Mouse (Mus musculus): Measurements from ENCODE around the gene Smc4. TPM values are rescaled to one million over a fixed set of nuclear protein-coding genes. Genes with fewer than 3 reads are reported as not detected.

Smc4 gene
- total RNA-seq, 2 experiments from 2014 or later: 4.7 to 4.9 TPM

DNA sequence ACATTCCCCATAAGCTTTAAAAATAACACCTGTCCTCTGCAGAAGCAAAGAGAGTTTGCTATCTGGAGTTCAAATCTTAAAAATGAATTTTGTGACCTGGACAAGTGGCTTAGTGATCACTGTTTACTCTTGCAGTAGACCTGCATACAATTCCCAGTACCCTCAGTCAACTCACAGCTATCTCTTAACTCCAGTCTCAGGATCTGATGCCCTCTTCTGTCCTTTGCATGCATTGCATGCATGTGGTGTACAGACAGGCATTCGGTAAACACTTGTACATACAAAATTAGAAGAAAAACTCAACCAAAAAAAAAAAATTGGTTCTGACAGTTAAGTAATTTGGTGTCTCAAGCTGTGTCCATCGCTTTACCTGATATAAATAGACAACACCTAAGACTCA is 15.7 kb downstream of the Smc4 start:
- Histone ChIP-seq H3K27ac (no peak overlapping the region), H3K4me3 (no peak overlapping the region)
- intact Hi-C loops (cut with DNase I): no loop called here
- peak; percentile 25 for TF ChIP-seq CTCF (IDR thresholded peaks at IDR 0.05)
- DNase-seq (ENCODE audit: extremely low spot score in 1 of 2, low spot score in 2 of 2): no peak

- TF ChIP-seq CTCF (IDR thresholded peaks at IDR 0.05): no peak
- intact Hi-C loops (cut with DNase I): no loop called here
- DNase-seq (ENCODE audit: extremely low spot score in 1 of 2, low spot score in 2 of 2): no peak
- H3K27ac ChIP-seq: no peak overlapping the region
- H3K4me3 ChIP-seq: no peak overlapping the region
These were observed 16.2 kb downstream of the Smc4 start for GRCm38 (mm10) chr3:69020764-69021163.

GRCm38 (mm10) chr3:69026133-69026783 is 21.7 kb downstream of the Smc4 start:
- DNase-seq (ENCODE audit: extremely low spot score in 1 of 2, low spot score in 2 of 2): no peak
- intact Hi-C loops (cut with DNase I): no loop called here
- Histone ChIP-seq H3K4me3 (no peak overlapping the region), H3K27ac (no peak overlapping the region)
- no peak; the same call in 1 of the 2 replicates for TF ChIP-seq CTCF (IDR thresholded peaks at IDR 0.05)

- H3K4me3 ChIP-seq: no peak overlapping the region
- no peak for TF ChIP-seq CTCF (IDR thresholded peaks at IDR 0.05)
- no peak for DNase-seq (ENCODE audit: extremely low spot score in 1 of 2, low spot score in 2 of 2)
- H3K27ac ChIP-seq: no peak overlapping the region
- intact Hi-C loops (cut with DNase I): loop anchor here (10.0 kb wide), 1 partner anchor 325 kb away; no protein-coding TSS in a partner anchor
These were observed 35.6 kb downstream of the Smc4 start for GRCm38 (mm10) chr3:69040105-69040504.

GRCm38 (mm10) chr3:69041298-69041697 is 36.8 kb downstream of the Smc4 start:
- no peak for DNase-seq (ENCODE audit: extremely low spot score in 1 of 2, low spot score in 2 of 2)
- no peak overlapping the region for H3K27ac ChIP-seq
- H3K4me3 ChIP-seq: 0 out of 2 replicates have a peak overlapping the region, but pooled peaks have one; percentile 3
- TF ChIP-seq CTCF (IDR thresholded peaks at IDR 0.05): no peak
- intact Hi-C loops (cut with DNase I): loop anchor here (10.0 kb wide), 1 partner anchor 326 kb away; no protein-coding TSS in a partner anchor

DNA sequence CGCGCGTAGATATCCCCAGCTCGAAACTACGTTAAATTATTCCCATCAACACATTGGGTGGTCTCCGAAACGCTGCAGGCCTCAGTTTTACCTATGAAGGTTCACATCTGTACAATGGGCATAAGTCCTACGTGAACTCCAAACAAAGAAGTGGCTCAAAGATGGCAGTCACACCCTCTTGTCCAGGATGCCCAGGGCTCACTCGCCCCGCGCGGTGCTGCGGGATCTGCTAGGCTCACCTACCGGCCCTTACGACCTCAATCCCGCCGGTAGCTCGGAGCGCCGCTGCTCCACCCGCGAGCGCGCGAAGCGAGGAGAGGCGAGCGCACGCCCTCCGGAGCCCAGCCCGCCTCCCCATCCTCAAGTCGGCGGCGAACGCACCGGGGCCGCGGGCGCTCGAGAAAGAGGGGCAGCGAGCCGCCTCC is 39.6 kb downstream of the Smc4 start:
- no peak for TF ChIP-seq CTCF (IDR thresholded peaks at IDR 0.05)
- no peak for DNase-seq (ENCODE audit: extremely low spot score in 1 of 2, low spot score in 2 of 2)
- Histone ChIP-seq H3K4me3 (peak overlapping the region; percentile 96), H3K27ac (peak overlapping the region; percentile 48)
- intact Hi-C loops (cut with DNase I): loop anchor here (2.0 to 10.0 kb wide), 2 partner anchors 39 to 329 kb away; partner anchors contain the start of genes Ift80 and Smc4

- intact Hi-C loops (cut with DNase I): loop anchor here (2.0 to 10.0 kb wide), 2 partner anchors 40 to 330 kb away; partner anchors contain the start of genes Ift80 and Smc4
- Histone ChIP-seq H3K4me3 (peak within 1 kb of the TSS; percentile 96), H3K27ac (peak within 1 kb of the TSS; percentile 77)
- TF ChIP-seq CTCF (IDR thresholded peaks at IDR 0.05): no peak; the same call in none of the 2 replicates
- DNase-seq (ENCODE audit: extremely low spot score in 1 of 2, low spot score in 2 of 2): peak; percentile 86 to 91
These were observed 40.3 kb downstream of the Smc4 start, which contains the start of gene Trim59 for GRCm38 (mm10) chr3:69044645-69045399. Gene Trim59, minus strand, starts transcription at chr3:69044755.

- Histone ChIP-seq H3K4me3 (peak overlapping the region; percentile 96), H3K27ac (peak overlapping the region; percentile 77; the same call in 1 of the 2 replicates)
- no peak for DNase-seq (ENCODE audit: extremely low spot score in 1 of 2, low spot score in 2 of 2)
- intact Hi-C loops (cut with DNase I): loop anchor here (2.0 to 10.0 kb wide), 2 partner anchors 41 to 331 kb away; partner anchors contain the start of genes Ift80 and Smc4
- TF ChIP-seq CTCF (IDR thresholded peaks at IDR 0.05): no peak
These were observed 40.8 kb downstream of the Smc4 start for GRCm38 (mm10) chr3:69045400-69045703.

- no peak for TF ChIP-seq CTCF (IDR thresholded peaks at IDR 0.05)
- intact Hi-C loops (cut with DNase I): loop anchor here (2.0 to 10.0 kb wide), 2 partner anchors 41 to 331 kb away; partner anchors contain the start of genes Ift80 and Smc4
- no peak for DNase-seq (ENCODE audit: extremely low spot score in 1 of 2, low spot score in 2 of 2)
- Histone ChIP-seq H3K4me3 (peak overlapping the region; percentile 96), H3K27ac (no peak overlapping the region; the same call in 1 of the 2 replicates)
These were observed 41.2 kb downstream of the Smc4 start for GRCm38 (mm10) chr3:69045750-69046149.

DNA sequence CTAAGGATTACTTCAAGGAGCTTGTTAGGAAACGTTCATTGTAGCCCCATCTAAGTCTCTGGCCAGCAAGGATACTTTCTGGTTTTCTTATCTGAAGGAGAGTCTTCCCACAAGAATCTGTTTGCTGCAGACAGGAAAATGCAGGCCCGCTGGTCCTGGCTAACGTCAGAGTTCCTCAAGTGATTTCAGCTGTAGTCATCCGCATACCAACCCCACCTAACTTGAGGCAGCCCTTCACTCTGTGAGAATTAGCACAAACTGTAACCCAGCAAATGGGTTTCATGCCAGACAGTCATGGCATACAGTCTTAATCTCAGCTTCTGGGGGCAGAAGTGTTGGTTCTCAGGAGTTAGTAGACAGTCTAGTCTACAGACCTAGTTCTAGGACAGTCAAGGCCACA is 42.0 kb downstream of the Smc4 start:
- no peak overlapping the region for H3K27ac ChIP-seq
- no peak overlapping the region for H3K4me3 ChIP-seq
- DNase-seq (ENCODE audit: extremely low spot score in 1 of 2, low spot score in 2 of 2): no peak
- no peak for TF ChIP-seq CTCF (IDR thresholded peaks at IDR 0.05)
- intact Hi-C loops (cut with DNase I): loop anchor here (10.0 kb wide), 1 partner anchor 332 kb away; no protein-coding TSS in a partner anchor

DNA sequence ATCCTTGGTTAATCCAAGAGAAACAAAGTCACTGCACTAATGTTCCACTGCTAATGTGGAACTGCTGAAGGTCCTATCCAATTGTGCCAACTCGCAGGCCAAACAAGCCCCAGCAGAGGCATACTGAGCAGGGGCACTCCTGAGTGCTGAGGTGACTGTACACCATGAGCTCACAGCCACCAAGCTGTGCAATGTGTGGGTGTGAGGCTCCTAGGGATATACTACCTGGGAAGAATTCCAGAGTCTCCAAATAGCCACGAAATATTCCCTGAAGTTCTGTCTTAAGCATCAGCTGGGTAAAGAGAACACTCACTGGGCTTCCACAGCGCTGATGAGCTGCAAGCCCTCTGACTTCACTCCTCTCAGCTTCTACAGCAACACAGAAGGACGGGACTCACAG is 43.1 kb downstream of the Smc4 start:
- no peak overlapping the region for H3K4me3 ChIP-seq
- intact Hi-C loops (cut with DNase I): loop anchor here (10.0 kb wide), 1 partner anchor 333 kb away; no protein-coding TSS in a partner anchor
- peak overlapping the region; percentile 40; the same call in 1 of the 2 replicates for H3K27ac ChIP-seq
- no peak for DNase-seq (ENCODE audit: extremely low spot score in 1 of 2, low spot score in 2 of 2)
- no peak for TF ChIP-seq CTCF (IDR thresholded peaks at IDR 0.05)

- Histone ChIP-seq H3K27ac (no peak overlapping the region; the same call in 1 of the 2 replicates), H3K4me3 (no peak overlapping the region)
- DNase-seq (ENCODE audit: extremely low spot score in 1 of 2, low spot score in 2 of 2): no peak
- intact Hi-C loops (cut with DNase I): loop anchor here (10.0 kb wide), 1 partner anchor 334 kb away; no protein-coding TSS in a partner anchor
- no peak for TF ChIP-seq CTCF (IDR thresholded peaks at IDR 0.05)
These were observed 44.5 kb downstream of the Smc4 start for GRCm38 (mm10) chr3:69049011-69049410.

All from left cerebral cortex, adult 2 months (tissue).